Mouse (Mus musculus) Patski (cell line): ENCODE measurements at regions not wholly inside any gene's neighbourhood (a gene's known extent, or its start where the extent isn't known, plus 50 kb on each side); places are given as distances from the start of the nearest gene placed in this dataset.

ENCODE experiments used
- ATAC-seq: fragments of 100-300 bp; one replicate; pipeline ENCODE4 v1.8.0; 2021
- CTCF ChIA-PET: fragments of 350-600 bp; sonication (Branson Sonifier 250); formaldehyde crosslinking; loops from one replicate; lab custom pipeline; 2022; ENCODE audit warnings: inconsistent platforms; lab: Charles Lee
- POLR2A ChIA-PET: fragments of 350-600 bp; sonication (Branson Sonifier 250); formaldehyde crosslinking; loops from one replicate; lab custom pipeline; 2022; ENCODE audit warnings: antibody characterized with exemption, inconsistent platforms; lab: Charles Lee
- DNase-seq: peaks from one replicate; pipeline ENCODE4 v3.0.0-alpha.2; 2011; ENCODE audit warnings: low read depth, low spot score
- H3K27me3 ChIP-seq: fragments of 371-371 bp; one replicate; pipeline ENCODE4 v1.5.1; 2021
- CTCF ChIP-seq: fragments of 100-300 bp; IDR thresholded peaks from one replicate; pipeline ENCODE4 v1.5.1; 2021
- in situ Hi-C: fragments of 300-500 bp; cut with MboI; formaldehyde crosslinking; loops from 3 replicates; pipeline ENCODE4 v1.11.1; 2018; ENCODE audit warnings: low pct_unique_long_range_greater_than_20kb, mixed read lengths

DNA sequence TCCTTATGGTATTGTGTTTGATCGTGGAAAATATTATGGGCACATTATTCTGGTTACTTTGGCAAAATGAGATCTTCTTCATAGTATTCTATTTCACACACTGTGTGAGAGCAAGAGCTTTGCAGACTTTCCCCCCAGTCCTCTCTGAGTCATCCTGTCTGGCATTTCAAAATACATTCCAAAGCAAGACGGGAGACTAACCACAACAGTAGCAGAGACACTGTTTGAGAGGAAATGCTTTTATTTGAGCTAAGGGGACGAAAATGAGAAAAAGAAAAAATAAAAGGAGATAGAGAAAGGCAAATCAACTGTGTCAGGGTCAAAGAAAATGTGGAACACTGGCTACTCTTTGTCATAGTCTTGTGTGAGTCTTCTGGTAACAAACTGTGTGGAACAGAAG, 502.6 kb downstream of the Col12a1 start:
- in situ Hi-C loops: no loop called here
- ATAC-seq (peak; percentile 98), DNase-seq (peak; percentile 82)
- H3K27me3 ChIP-seq: no peaks in the 10 kb centered on the region
- ChIA-PET POLR2A (no interaction called here), CTCF (no interaction called here)
- no peak for TF ChIP-seq CTCF

DNA sequence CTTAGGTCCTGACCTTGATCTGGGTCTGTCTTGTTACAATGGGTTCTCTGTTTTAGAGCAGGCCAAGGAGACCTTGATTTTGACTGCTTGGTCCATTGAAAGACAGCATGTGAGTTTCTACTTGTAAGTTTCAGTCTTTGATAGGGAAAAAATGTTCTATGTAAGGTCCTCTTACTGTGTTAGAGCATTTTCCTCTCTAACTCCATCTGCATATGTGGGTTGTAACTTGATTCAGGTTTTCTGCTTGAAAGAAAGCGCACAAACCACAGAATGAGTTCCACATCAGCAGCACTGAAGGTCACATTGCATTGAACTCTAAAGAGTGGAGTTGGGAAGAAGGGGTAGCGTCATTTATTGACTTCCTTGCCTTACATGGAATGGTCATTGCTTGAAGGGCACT, 502.2 kb downstream of the Col12a1 start:
- in situ Hi-C loops: no loop called here
- DNase-seq (peak; percentile 30), ATAC-seq (peak; percentile 63)
- H3K27me3 ChIP-seq: no peaks in the 10 kb centered on the region
- ChIA-PET POLR2A (no interaction called here), CTCF (no interaction called here)
- no peak for TF ChIP-seq CTCF

DNA sequence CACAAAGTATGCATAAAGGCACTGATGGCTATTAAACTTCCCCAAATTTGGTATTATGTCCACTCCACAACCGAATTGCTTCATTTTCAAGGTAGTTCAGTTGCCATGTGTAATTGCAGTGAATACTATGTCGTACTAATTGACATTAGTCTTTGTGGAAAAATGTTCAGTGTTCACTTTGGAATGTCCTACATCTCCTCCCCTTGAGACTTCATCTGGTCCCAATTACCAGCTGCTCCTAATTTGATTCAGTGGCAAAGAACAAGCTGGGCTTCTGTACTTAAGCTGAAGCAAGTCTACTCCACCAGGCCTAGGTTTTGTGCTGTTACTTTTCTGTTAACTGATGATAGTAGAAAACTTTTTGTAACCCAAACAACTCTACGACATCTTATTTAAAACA, 485.6 kb downstream of the Col12a1 start:
- in situ Hi-C loops: no loop called here
- no peaks in the 10 kb centered on the region for H3K27me3 ChIP-seq
- ChIA-PET POLR2A (no interaction called here), CTCF (no interaction called here)
- ATAC-seq: no peak
- no peak for DNase-seq
- TF ChIP-seq CTCF: no peak

DNA sequence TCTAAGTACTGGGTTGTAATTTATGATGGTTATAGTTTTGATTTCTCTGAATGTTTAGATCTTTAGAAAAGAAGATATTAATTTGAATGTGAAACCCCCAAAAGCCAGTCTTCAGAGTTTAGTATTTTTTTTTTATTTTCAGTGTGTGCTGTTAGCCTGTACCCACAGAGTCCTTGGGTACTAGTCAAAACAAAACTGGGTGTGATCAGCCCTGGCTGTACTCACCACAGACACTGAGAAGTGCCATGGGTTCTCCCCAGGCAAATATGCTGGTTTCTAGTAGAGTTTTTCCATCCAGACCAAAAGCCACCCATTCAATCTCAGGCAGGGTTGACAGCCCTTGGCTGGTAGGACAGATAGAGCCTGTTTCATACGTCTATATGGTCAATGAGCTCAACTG, 484.9 kb downstream of the Col12a1 start:
- no peak for TF ChIP-seq CTCF
- CTCF ChIA-PET: no interaction called here
- in situ Hi-C loops: no loop called here
- DNase-seq (no peak), ATAC-seq (no peak)
- H3K27me3 ChIP-seq: no peaks in the 10 kb centered on the region
- POLR2A ChIA-PET: no interaction called here

DNA sequence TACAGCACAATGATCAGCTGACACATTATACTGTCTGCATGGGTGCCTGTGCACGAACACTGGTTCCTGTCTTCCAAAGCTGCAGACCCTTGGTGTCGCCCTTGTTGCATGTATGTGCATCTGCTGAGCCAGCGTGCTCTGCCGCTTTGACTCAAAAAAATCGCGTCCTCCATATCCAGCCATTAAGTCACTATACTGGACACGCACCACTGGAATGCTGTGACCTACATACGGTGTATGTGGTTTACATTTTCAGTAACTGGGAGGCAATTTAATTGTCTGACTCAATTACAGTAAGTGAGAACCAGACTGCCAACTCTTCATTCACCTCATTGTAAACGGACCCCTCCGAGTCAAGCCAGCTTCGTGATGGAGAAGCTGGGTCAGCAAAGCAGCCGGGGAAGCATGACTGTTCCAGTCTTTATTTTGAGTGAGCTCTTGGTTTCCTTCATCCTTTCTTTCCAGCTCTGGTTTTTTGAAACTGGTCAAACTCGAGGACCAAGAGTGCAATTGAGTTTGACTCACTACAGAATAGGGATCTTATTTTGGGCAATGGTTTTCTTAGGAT, 448.9 kb downstream of the Col12a1 start:
- CTCF ChIA-PET: no interaction called here
- H3K27me3 ChIP-seq: no peaks in the 10 kb centered on the region
- in situ Hi-C loops: no loop called here
- POLR2A ChIA-PET: interaction anchor here (0.6 kb wide), 1 partner anchor 903 kb away, joined by 3 read pairs; no protein-coding TSS in a partner anchor
- no peak for ATAC-seq
- no peak for TF ChIP-seq CTCF
- DNase-seq: no peak

DNA sequence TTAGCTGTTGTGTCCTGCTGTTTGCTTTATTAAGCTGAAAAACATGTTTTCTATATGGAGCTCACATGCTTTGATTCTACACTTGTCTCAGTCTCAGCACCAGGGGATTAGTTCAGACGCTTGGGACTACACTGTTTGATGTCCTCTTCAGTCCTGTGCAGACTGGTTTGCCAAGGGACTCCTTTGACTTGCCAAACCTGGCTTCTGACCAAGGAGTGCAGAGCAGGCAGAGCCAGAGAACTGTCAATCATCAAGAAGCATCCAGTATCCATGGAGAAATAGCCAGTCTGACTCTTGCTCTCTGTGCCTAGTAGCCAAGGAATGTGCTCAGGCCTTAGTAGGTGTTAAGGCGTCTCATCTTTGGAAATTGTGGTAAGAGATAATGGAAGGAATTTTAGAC, 448.4 kb downstream of the Col12a1 start:
- in situ Hi-C loops: no loop called here
- DNase-seq: no peak
- H3K27me3 ChIP-seq: no peaks in the 10 kb centered on the region
- TF ChIP-seq CTCF: no peak
- no peak for ATAC-seq
- ChIA-PET POLR2A (no interaction called here), CTCF (no interaction called here)

DNA sequence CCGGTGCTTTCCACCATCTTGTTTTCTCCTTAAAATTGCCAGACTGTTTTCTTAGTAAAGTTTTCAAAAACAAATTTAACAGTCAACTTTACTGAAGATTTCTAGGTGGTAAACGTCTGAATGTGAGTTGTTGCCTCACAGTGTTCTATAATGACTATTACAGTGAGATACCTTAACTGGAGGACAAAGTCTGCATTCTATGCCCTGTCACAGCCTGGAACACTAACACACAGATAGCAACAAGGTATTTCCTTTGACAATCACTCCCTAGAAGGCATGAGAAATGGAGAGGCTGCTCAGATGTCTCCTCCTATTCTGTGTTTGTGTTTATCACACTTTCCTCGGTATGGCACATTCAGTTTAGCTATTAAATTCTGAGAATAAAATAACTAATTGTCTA, 430.8 kb downstream of the Col12a1 start:
- H3K27me3 ChIP-seq: no peaks in the 10 kb centered on the region
- ATAC-seq (no peak), DNase-seq (no peak)
- TF ChIP-seq CTCF: no peak
- CTCF ChIA-PET: interaction anchor here (1.8 kb wide), 2 partner anchors 11 kb away, joined by 4 to 5 read pairs; no protein-coding TSS in a partner anchor
- in situ Hi-C loops: no loop called here
- POLR2A ChIA-PET: no interaction called here

DNA sequence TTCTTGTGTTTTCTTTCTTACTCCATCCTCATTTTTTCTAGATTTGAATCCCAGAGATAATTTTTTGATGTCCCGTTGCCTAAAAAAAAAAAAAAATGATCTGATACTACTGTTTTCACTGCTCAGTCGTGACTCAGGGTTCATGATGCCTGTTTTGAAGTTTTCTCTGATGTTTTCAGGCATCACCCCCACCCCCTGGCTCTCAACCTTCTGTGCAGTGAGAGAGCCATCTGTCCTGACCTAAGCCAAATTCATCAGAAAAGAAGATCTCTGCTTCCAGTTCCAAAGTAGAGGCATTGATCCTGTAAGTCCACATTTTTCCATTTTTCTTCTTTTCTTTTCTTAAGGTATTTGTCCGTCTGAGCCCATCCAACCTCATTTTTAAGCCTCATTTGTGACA, 423.3 kb downstream of the Col12a1 start:
- POLR2A ChIA-PET: no interaction called here
- TF ChIP-seq CTCF: no peak
- CTCF ChIA-PET: no interaction called here
- H3K27me3 ChIP-seq: no peaks in the 10 kb centered on the region
- no peak for DNase-seq
- in situ Hi-C loops: no loop called here
- ATAC-seq: no peak

DNA sequence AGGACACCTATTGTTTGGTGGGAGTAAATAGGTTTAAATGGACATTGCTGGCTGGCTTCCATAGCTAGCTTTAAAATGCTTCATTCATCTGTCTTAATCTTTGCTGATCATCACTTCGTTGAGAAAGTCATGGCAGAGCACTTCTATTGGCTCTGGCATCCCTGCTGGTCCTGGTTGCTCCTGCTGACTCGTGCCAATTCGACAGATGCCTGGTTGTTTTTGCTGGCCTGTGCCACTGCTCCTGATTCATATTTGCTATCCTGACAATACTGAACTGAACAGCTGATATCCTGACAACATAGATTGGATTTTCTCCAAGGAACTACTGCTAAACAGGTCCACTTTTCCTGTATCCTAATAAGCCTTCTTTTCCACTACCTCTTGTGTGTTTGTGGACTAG, 417.1 kb downstream of the Col12a1 start:
- no peak for TF ChIP-seq CTCF
- POLR2A ChIA-PET: no interaction called here
- in situ Hi-C loops: loop anchor here (5.0 kb wide), 1 partner anchor 79 kb away; no protein-coding TSS in a partner anchor
- no peaks in the 10 kb centered on the region for H3K27me3 ChIP-seq
- CTCF ChIA-PET: no interaction called here
- no peak for DNase-seq
- ATAC-seq: no peak

DNA sequence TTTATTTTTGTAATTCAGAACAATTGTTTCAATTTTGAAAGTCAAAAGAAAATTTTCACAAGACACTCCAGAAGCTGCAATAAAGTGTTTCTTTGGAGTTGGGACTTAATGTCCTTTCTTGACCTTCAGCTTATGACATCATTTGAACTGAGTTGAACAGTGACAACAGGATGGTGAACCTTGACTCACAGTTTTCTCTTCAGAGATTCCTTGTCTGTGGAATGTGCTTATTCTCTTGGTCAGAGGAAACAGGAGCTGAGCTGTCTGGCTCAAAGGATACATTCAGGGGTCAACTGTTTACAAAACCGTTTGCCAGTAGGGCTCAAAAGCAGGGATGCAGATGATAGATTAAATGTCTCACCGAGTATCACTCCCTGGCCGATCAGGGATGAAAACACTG, 408.0 kb downstream of the Col12a1 start:
- ChIA-PET CTCF (no interaction called here), POLR2A (no interaction called here)
- in situ Hi-C loops: no loop called here
- DNase-seq (peak; percentile 1), ATAC-seq (no peak)
- no peak for TF ChIP-seq CTCF
- H3K27me3 ChIP-seq: no peaks in the 10 kb centered on the region

DNA sequence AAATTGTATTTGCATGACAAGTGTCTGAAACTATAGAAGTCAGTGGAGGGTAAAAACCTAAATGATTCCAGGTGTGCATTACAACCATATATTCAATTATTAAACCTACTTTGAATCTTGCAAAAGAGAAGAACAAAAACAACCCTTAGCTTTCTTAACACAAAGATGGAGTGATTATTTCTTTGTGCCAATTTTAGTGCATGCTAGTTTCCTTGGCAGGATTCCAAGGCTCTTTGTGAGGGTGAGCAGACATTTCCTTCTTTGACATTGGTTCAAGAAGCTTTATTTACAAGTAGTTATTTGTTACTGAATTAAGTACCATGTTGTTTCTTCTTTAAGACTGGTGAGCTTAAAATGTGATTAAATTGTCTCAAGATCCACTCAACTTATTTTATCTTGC, 401.2 kb downstream of the Col12a1 start:
- no peak for TF ChIP-seq CTCF
- H3K27me3 ChIP-seq: no peaks in the 10 kb centered on the region
- ATAC-seq: no peak
- in situ Hi-C loops: no loop called here
- peak; percentile 7 for DNase-seq
- CTCF ChIA-PET: no interaction called here
- POLR2A ChIA-PET: no interaction called here
